Mouse (Mus musculus) lung, adult 2 months (tissue): Measurements from ENCODE around the gene Plcd3. TPM values are rescaled to one million over a fixed set of nuclear protein-coding genes. Genes with fewer than 3 reads are reported as not detected.
A peak's percentile ranks its signal among the peaks of the same experiment; 100 is the strongest.

ENCODE experiments used
- DNase-seq: peaks from one replicate; pipeline ENCODE4 v3.0.0; 2022
- H3K4me1 ChIP-seq: fragments of 200-500 bp; 2 replicates; pipeline ENCODE4 v1.6.1; 2011; ENCODE audit warnings: low read length; ENCODE audit not compliant: control insufficient read depth, insufficient read depth
- H3K4me3 ChIP-seq: fragments of 200-500 bp; replicated peaks from 2 replicates; pipeline ENCODE3; 2011; ENCODE audit warnings: low read depth, mild to moderate bottlenecking, control low read depth, low read length; ENCODE audit errors: extremely low read depth
- CTCF ChIP-seq: fragments of 200-500 bp; IDR thresholded peaks from 2 replicates; pipeline ENCODE4 v1.5.1; 2011; ENCODE audit warnings: mild to moderate bottlenecking, low read length, control low read depth; ENCODE audit not compliant: insufficient read depth
- POLR2A ChIP-seq: fragments of 200-500 bp; IDR thresholded peaks from 2 replicates; pipeline ENCODE4 v1.6.1; 2011; ENCODE audit warnings: low read depth, mild to moderate bottlenecking, control low read depth, low read length, borderline replicate concordance; ENCODE audit errors: extremely low read depth
- WGBS: fragments of 180-500 bp; shearing (Covaris S2); methylation state at CpG from one replicate; pipeline ENCODE4 v1.1.7; 2018; 5-methylcytosine and 5-hydroxymethylcytosine counted together
- polyA plus RNA-seq: library from polyadenylated mRNA; depleted of rRNA; stranded (reverse); fragments of >200 nt; gene quantifications from 2 replicates; pipeline ENCODE4 v1.2.3, GENCODE M21; 2012

Plcd3 gene
- polyA plus RNA-seq, 1 experiment: 11.0 TPM

DNA sequence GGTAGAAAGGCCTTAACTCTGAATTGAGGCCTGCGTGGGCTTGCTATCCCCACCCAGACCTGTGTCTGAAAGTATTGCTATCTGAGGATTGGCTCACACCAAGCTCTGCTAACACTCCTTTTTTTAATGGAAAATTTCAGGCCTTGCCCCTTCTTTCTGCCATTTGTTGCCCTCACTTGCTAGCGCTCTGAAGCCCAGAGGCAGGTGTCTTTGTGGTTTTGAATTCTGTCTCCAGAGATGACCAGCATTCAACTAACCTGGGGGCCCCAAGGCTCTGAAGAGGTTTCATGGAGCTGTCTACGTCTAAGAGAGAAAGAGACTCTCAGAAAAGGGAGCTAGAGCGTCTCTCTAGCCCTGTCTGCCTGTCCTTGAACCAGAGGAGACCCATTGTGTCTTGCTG is 33.2 kb downstream of the Plcd3 start:
- DNase-seq: no peak
- TF ChIP-seq POLR2A (no peak), CTCF (no peak)
- no peak overlapping the region for H3K4me3 ChIP-seq
- 90% methylated on average over 4 of the region's 4 CpGs for WGBS
- H3K4me1 ChIP-seq: peaks cover 3% of the 10 kb centered on the region

DNA sequence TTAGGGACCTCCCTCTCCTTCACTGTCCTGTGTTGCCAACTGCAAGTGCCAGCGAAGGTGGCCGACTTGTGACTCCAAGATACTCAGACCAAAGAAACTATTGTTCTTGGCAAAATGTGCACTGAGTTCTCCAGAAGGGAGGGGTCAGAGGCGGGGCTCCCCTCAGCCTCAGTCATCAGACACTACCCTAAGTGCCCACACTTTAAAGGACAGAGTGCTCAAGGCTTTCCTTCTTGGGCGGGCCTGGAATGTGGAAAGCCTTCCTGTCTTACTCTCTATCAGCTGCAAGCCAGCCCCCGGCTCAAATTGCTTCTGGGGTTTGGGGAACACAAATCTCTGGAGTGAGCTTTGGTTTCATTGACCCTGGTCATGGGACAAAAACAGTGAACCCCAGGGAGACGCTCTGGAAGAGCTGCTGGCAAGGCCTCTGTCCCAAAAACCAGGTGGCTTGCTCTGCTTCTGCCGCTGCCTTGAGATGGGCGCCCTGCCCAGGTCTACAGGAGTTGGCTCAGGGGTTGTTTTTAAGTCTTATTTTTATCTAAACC is 33.9 kb downstream of the Plcd3 start:
- peak; percentile 53 for DNase-seq
- Histone ChIP-seq H3K4me3 (no peak overlapping the region), H3K4me1 (peaks cover 3% of the 10 kb centered on the region)
- WGBS: 40% methylated on average over 8 of the region's 8 CpGs
- TF ChIP-seq POLR2A (no peak), CTCF (no peak)

DNA sequence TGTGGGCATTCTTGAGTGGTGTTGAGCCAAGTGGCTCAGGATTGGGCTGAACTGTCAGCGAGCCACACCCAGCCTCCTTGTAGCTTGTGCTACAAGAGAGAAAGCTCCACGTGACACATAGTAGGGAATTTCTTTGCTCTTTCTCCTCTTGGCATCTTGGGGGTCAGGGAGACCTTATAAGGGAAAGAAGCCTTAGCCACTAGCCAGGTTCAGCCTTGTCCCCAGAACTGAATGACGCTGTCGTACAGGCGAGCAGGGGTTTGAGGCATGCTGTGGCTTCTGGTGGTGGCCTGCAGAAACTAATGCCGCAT is 34.5 kb downstream of the Plcd3 start:
- no peak for DNase-seq
- 76% methylated on average over 6 of the region's 6 CpGs for WGBS
- TF ChIP-seq CTCF (no peak), POLR2A (no peak)

DNA sequence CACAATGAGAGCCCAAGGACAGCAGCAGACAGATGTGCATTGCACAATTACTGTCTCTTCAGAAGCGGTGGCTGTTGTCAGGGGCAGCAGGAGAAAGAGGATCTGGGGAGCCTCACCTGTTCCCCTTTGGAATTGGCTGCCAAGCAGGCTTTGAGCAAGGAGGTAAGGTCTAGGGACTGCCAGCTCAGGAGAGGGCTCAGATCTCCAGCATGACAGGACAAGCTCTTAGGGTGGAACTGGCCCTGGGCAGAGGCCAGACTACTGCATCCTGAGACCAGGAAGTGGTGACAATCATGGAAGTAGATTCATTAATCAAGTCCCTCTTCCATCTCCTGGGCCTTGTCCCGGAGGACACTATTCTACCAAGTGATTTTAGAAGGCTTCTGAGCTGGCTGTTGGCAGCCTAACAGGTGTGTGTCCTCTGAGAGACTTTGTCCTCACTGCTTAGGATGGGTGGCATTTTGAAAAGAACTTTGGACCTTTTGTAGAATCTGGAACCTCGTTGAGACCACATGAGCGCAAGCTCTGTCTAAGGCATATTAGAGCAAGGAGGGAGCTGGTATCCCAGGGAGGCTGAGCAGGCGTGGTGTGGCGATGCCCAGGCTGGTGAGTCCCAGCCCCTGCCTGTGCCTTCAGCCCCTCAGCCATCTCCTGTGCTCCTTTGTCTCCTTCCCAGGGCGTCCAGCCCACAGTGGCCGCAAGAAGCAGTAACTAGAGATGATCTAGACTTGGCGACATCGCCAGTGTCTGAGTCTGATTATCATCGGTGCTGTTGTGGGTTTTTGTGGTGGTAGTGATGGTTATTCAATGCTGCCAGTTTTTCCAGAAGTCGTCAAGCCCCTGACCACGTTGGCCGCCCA is 35.0 kb downstream of the Plcd3 start:
- DNase-seq: no peak
- TF ChIP-seq POLR2A (no peak), CTCF (no peak)
- Histone ChIP-seq H3K4me1 (peaks cover 3% of the 10 kb centered on the region), H3K4me3 (no peak overlapping the region)
- 84% methylated on average over 14 of the region's 14 CpGs for WGBS

More for the DNA sequence above, 34.5 kb downstream of the Plcd3 start:
- Histone ChIP-seq H3K4me1 (peaks cover 3% of the 10 kb centered on the region), H3K4me3 (no peak overlapping the region)

DNA sequence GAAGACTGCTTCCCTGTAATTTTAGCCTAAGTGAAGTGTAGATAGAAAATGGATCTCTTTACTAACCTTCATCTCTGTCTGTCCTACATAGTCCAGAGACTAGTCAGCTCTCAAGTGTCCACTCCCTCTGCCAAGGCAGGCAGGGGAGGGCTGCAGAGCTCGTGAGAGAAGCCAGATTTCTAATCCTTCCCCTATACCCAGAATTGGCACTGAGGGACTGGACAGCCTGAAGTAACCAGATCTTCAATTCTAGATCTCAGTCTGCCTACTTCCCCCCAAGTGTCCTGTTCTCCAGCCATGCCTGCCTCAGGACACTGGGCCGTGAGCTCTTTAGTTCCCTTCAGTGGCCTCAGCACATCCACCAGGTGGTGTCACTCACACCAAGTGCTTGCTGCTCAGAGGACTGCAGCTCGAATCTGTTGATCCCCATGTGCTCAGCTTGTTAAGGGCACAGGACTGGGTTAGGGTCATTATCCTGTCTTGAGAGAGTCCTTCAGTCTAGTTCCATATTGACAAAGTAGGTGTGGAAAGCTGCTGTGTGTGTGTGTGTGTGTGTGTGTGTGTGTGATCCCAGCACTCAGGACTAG is 42.9 kb downstream of the Plcd3 start:
- no peak for DNase-seq
- TF ChIP-seq CTCF (no peak), POLR2A (no peak)
- Histone ChIP-seq H3K4me1 (no peaks in the 10 kb centered on the region), H3K4me3 (no peak overlapping the region)
- 62% methylated on average over 3 of the region's 3 CpGs for WGBS

DNA sequence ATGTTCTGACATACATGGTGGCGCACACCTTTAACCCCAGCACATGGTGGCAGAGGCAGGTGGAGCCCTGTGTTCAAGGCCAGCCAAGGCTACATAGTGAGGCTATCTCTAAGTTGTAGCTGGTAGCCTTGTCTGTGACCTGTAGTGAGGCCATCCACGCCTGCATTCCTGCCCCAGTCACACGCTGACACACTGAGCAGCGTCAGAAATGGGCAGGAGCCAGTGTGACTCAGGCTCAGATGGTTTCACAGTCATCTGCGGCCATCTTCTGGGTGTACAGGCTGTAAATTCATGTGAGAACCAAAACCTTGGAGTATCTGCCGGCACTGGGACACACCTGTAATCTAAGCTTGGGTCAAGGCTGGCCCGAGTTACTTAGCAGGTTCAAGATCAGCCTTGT is 44.8 kb downstream of the Plcd3 start:
- TF ChIP-seq CTCF (no peak), POLR2A (no peak)
- WGBS: 96% methylated on average over 7 of the region's 7 CpGs
- DNase-seq: no peak
- peaks cover 4% of the 10 kb centered on the region for H3K4me1 ChIP-seq
- no peak overlapping the region for H3K4me3 ChIP-seq

DNA sequence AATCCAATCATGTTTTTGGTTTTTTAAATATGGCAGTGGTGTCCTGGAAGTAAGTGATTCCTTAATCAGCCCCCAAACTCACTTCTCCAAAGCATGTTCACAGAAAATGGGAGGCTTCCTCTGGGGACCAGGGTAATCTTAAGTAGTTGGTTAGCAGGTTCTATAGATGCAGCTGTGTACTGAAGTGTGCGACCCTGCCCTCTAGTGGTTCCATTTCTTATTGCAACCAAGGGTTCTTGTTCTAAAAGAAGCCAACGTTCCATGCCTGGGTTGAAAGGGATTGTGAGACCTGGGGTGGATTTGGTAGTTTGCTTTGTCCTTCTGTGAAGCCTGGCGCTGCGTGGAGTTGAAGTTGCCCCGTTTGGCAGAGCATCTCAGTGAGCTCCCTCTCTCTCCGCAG is 46.7 kb downstream of the Plcd3 start:
- 0 out of 2 replicates have a peak, but pooled peaks have one; percentile 10 for TF ChIP-seq CTCF
- no peak for TF ChIP-seq POLR2A
- DNase-seq: peak; percentile 62
- WGBS: 44% methylated on average over 6 of the region's 6 CpGs

DNA sequence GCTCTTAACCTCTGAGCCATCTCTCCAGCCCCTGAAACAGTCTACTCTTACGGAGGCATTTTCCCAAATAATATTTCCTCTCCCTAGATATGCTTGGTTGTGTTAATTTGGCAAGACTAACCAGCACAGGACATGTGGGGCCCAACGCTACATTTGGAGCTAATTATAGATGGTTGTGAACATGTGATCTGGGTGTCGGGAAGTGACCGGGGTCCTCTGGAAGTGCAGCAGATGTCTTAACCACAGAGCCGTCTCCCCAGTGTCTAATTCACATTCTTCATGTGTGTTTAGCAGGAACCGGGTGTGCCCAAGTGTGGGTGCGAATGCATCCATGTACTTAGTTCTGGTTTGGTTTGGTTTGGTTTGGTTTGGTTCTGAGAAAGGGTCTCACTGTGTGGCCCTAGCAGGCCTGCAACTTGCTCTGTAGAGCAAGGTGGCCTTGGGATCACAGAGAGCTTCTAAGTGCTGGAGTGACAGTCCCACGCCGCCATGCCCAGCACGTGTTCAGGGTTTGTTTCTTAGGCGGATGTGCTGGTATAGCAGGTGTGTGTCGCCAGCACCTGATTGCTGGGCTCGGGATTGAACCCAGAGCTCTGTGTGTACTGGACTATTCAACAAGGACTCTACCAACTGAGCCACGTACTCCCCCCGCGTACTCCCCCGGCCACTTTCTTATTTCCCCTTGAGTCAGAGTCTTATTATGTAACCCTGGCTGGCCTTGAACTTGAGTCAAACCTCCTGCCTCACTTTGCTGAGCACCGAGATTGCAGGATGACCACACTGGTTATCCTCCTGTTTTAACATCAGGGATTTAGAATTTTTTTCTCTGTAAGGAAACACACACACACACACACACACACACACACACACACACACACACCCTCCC is 48.0 kb downstream of the Plcd3 start:
- DNase-seq: no peak
- no peak overlapping the region for H3K4me3 ChIP-seq
- H3K4me1 ChIP-seq: peaks cover 9% of the 10 kb centered on the region
- 81% methylated on average over 18 of the region's 18 CpGs for WGBS
- no peak for TF ChIP-seq CTCF
- no peak for TF ChIP-seq POLR2A

More for the DNA sequence above, 46.7 kb downstream of the Plcd3 start:
- Histone ChIP-seq H3K4me3 (no peak overlapping the region), H3K4me1 (peaks cover 9% of the 10 kb centered on the region)

DNA sequence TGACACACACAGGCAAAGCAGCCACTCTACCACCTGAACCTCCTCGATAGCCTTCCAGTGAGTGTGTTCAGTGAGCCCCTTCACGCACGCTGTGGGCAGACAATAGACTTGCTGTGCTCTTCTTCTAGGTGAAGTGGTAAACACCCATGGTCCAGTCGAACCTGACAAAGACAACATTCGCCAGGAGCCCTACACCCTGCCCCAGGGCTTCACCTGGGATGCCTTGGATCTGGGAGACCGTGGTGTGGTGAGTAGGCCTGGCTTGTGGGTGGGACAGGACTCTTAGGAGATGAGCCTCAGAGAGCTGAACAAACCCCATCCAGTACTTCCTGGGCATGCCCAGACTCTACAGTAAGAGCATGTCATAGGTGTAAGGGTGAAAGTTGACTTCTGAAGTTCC is 49.4 kb downstream of the Plcd3 start:
- TF ChIP-seq CTCF (no peak), POLR2A (no peak)
- 85% methylated on average over 6 of the region's 6 CpGs for WGBS

More for the DNA sequence above, 49.4 kb downstream of the Plcd3 start:
- peaks cover 9% of the 10 kb centered on the region for H3K4me1 ChIP-seq
- no peak for DNase-seq
- H3K4me3 ChIP-seq: no peak overlapping the region
